Mouse (Mus musculus): ENCODE data around the gene Ppp3ca.
A peak's percentile ranks its signal among the peaks of the same experiment; 100 is the strongest.
"Not testable (repeated sequence)": the region's sequence is repeated elsewhere in the genome, so short reads cannot be mapped to it uniquely, and the experiment has no call there.

Ppp3ca gene

DNA sequence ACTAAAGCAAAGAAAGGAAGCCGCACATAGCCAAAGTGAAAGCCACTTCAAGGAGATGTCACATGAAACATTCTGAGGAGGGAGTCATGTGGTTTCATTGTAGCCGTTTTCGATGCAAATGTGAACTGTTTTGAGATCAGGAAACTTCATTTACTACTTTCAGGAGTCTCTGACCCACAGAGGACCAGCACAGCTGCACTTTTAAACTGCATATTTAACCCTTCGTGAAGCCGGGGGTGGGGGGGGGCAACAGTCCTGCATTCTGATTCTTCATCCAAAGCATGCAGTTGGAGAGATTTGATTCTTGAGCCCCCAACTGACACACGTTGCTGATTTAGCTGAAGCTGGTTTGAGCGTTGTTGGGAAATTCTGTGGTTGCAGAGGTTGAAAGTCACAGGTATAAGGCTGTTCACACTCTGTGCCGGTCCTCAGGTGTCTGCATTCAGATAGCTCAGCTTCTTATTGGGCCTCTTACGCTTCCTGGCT, 18.2 kb downstream of the Ppp3ca start:
- peak; percentile 58 for DNase-seq

DNA sequence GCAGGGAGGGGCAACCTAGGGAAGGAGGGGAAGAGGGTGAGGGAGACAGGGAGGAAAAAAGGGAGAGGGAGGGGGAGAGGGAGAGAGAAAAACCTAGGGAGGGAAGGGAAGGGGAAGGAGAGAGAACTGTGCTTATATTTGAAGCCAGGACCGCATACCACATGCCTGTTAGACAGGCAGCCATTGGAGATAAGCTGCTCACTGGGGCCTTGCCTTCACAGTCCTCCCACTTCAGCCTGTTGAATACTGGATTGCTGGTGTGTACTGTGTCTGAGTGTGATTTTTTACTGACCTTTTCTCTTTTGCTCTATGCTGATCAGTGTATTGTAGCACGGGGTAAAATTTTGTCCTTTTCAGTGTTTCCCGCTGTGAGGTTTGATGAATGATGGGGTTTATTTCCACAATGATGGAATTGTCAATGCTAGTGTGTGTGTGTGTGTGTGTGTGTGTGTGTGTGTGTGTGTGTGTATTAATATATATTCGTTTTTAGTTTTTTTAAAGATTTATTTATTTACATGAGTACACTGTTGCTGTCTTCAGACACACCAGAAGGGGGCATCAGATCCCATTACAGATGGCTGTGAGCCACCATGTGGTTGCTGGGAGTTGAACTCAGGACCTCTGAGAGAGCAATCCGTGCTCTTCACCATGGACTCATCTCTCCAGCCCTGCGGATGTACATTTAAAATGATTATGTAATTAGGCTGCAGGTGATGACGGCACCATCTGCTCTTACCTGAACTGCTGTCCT, 20.0 kb downstream of the Ppp3ca start:
- DNase-seq, result no peak

DNA sequence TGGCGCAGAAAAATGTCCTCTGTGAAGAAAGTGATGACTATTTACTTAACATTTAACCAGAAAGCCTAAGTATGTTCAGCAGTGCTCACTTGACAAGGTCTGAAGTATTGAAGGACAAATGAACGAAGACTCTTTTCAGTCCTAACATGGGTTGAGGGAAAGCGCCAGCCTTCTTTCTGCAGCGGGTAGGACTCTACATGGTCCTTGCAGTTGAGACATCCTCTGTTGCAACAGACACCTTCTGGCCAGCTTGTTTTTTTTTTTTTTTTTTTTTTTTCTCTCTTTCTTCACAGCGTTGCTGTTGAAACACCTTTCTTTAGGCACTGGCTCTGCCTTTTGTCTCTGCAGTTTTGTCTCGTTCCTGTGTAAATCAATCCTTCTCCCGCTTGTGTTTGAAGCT, 22.1 kb downstream of the Ppp3ca start:
- DNase-seq, result no peak

DNA sequence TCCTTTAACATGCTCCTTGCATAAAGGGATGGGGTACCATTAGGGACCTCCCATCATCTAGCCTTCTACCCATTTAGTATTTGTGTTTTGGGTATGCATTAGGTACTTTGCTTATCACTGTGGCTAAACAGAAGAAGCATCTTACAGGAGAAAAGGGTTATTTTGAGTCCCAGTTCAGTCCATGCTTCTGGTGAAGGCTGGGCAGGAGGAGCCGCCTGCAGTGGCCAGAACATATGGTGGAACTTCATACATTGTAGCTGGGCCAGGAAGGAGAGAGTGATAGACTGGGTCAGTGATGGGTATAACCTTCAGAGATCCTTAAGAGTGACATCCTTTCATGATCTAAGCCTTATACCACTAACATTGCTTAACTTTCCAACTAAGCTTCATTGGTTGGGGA, 23.6 kb downstream of the Ppp3ca start:
- DNase-seq, result no peak

DNA sequence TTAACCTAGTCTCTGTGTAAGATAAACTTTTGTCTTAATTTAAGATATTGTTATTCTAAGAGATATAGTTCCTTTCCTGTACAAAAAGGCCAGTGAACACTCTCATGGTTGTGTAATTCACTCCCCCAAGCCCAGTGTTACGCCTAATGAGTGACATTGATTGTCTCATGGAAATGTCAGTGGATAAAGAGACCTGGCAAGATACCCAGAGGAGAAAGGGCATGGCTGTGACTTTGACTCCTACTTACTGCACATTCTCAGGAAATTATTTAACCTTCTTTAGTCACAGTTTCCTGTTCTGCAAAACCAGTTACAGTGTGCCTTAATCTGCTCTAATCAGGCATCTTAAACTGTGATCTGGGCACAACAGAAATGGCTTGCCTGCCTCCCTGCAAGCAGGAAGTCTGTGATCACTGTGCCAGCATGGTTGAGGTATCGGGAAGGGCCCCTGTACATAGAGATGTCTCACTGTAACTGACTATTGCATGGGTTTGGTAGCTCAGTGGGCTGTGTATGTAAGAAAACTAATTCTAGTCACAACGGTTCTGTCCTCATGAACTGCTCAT, 27.8 kb downstream of the Ppp3ca start:
- DNase-seq, result no peak

DNA sequence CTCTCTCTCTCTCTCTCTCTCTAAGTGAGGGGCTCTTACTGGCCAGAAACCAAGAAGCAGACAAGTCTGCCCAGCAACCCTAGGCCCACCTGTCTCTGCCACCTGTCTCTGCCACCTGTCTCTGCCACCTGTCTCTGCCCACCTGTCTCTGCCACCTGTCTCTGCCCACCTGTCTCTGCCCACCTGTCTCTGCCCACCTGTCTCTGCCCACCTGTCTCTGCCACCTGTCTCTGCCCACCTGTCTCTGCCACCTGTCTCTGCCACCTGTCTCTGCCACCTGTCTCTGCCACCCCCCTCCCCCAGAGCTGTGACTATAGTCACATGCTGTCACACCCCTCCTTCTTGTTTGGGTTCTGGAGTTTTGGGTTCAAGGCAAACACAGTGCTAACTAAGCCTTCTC, 29.8 kb downstream of the Ppp3ca start:
- DNase-seq, result not testable (repeated sequence)

DNA sequence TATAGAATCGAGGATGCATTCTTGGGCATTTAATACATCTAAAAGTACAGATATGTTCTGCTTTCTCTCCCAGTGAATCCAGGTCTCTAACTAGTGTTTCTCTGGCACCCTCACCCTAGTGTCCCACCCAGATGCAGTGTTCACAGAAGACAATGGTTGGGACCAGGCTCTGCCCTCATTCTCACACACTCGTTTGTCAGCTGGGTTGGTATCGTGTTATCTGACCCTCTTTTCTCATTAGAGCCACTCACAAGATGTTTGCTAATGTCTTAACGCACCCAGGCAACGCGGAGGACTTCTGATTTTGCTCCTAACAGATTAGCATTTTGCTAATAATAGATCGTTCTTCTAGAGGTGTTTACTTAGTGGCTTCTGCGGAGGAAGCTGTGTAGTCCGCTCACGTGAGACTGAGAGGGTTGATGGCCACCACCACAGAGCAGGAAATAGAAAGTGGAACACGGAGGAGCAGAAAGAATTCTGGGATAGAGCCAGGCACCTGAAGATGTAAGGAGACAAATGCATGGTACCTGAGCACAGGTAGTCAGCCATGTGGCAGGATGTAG, 30.6 kb downstream of the Ppp3ca start:
- no peak for DNase-seq

DNA sequence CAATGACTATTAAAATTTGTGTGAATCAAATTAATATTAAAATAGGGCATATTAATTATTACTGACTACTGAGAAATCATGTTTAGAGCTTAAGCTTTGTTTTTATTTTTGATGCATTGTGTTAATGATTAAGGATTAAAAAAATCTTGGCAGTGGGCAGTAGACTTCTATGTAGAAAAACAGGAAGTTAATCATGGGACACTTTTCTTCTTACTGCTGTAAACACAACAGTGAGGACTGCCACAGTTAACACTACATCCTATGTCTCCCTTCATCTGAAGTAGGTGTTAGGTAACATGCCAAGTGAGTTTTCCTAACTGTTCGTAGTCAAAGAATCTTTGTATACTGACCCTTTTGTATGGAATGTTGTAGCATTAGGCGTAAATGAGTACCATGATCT, 32.9 kb downstream of the Ppp3ca start:
- no peak for DNase-seq

DNA sequence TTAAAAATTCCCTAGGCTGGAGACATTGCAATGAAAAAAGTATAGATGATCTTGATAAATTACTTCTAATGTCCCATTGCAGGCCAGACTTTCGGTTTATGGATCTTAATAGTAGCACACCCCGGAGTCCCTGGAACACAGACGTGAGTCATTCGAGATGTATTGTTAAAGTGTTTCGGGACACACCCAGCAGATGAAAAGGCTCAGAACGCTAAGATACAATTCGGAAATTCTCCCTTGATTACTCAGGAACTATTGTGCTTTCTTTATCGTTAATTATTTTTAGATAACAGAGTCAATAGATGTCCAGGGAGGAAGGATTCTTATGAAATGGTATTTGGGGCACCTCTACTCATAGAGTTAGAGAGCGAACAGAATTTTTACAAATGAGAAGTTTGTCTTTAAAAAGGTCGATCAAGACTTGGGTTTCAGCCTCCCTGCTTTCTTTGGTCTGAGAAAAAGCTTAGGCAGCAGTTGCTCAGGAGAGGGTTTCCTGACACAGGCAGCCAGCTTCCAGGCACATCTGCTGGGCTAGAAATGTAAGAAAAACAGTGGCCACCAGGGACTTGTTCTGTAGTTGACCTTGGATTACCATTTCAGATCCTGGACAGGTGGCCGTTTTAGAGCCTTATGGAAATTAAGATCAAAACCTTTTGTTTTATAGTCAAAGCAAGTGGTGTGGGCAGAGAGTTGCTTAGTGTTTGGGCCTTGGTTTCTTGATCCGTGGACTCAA, 34.8 kb downstream of the Ppp3ca start:
- DNase-seq, result no peak

DNA sequence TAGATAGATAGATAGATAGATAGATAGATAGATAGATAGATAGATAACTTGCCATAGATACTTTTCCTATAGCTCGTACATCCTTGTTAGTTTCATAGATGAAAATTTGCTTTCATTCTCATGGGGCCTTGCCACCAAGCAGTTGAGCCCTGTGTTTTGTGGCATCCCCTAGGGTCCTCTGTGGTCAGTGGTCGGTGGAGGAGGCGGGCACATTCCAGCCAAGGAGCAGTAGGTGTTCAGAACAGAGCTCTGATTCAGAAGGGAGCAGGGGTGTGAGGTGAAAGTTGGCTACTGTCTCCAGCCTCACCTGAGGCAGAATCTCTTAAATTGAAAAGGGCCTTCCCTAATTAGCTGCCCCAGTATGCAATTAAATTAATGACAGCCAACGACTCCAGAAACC, 36.1 kb downstream of the Ppp3ca start:
- no peak for DNase-seq

DNA sequence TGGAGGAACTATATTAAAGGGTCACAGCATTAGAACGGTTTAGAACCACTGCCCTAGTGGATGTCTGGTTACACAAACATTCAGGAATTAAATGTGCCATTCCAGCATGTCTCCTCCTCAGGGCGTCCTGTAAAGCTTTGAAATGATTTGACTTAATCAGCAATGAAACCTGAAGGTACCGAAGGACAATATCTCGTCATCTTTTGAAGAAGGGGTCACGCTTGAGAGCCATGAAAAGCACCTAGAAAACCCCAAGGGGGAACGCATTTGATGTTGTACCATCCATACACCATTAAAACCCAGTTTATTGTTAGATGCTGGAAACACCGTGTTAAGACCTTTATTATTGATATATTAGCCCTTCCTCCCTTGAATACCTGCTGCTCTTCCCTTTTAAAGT, 36.8 kb downstream of the Ppp3ca start:
- no peak for DNase-seq

DNA sequence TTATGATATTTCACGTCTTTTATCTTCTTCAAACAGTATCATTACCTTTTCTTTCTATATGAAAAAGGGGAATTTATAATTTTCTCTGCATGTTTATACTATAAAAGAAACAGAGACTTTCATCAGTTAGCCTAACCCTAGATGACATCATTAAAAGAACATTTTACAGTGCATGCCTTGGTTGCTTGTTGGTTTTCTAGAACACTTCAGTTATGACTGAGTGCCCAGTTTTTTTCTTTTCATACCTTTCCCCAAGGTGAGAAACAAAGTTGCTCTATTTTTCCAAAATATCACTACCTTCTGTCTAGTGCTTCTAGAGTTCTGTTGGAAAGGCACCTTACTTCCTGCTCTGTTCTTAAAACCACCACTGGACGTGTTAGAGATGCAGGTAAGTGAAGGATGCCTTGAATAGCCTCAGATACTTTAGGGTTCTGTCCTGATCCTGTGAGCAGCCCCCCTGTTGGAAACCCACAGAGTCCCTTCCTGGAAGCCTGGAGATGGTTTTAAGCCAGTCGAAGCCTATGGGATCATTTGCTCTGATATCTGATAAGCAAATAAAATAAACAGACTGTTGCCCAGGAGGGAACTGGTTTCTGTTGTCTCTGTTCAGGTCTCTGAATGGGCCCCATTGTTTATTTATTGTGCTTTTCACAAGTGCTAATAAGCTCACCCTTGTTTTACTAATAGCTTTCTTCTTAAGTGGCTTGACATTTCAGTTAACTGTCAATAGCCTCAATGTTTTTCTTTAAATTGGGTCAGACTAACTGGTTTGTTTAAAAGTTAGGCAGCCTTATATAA, 37.5 kb downstream of the Ppp3ca start:
- no peak for DNase-seq

DNA sequence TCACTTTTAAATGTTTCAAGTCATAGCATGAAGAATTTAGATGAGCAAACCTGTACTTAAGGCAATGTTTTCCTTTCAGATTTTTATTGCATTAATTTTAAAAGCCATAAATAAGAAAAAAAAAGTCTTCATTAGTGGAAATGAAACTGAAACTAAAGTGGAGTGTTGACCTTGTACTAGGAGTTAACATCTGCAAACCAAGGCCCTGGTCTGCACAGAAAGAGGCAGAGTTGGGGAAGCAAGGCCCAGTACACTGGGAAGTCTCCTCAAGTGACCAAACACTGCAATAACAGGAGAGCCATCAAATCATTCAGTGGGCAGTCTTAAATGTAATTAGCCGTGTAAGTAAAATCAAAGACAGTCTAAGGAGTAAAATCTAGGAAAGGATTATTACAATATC, 38.3 kb downstream of the Ppp3ca start:
- DNase-seq, result no peak

DNA sequence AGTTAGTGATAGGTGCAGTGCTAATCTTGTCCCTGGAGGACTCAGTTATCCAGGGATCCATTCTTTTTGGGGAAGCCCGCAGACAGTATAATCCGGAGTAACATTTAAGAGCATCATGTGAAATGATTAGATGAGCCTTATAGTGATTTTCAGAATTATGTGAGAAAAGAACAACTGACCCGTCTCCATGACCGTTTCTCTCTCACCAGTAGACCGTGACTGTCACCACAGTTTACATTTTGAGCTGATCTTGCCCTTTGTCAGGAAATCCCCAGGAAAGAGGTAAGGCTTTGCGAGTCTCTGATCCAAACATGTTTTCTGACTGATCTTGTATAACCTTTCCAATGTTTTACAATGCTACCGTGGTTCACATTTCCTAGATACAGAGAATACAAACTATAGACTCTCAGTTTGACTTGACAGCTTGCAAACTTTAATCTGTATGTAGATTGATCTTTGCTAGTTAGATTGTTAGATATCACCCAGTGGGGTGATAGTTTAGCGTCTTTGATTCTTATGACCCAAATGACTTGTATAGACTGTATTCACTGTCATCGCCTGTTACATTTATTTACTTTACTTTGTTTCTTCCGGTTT, 40.5 kb downstream of the Ppp3ca start:
- no peak for DNase-seq

DNA sequence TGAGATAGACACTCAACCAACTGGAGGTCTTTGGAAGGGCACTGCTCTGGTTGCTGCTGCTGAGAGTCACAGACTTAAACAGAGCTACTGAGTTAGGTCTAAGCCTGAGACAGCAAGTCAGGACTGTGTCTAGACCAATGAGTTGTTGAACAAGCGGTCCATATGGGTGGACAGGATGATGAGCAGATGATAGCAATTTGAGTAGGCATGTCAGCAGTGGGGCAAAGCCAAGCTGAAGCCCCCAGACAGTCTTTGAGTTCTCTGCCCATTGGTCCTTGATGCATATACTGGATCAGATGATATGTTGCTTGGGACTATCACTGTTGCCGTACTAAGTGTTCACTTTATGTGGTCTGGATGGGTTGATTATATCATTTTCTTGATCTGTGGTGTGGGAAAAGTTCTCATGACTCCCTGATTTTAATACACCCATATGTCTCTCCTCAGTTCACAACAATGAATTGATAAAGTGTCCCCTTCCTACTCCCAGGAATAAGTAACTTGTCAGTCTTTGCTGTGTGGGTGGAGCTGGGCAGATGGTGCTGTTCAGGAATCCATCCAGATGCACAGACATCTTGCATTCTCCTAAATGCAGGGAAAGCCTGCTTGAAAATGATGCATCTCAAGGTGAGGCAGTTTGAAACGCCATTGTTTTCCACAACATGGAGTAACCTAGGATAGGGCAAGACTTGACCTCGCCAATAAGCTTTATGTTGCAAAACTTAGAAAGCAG, 44.5 kb downstream of the Ppp3ca start:
- DNase-seq, result no peak

DNA sequence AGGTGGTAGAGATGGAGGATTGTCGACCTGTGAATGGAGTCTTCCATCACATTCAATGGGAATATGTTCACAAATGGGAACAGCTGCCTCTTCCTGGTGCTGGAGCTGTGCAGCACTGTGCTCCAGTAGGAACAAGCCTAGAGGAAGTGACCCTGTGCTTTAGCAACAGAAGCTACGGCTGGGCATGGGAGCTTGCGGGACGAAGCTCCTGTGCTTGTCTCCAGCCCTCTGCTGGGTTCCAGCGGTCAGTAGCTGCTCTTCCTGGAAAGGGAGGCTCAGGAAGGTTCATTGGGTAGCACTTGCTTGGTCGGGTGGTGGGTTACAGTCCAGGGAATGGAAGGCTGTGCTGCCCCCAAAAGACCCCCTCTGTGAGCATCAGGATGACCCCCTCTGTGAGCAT, 46.3 kb downstream of the Ppp3ca start:
- no peak for DNase-seq

DNA sequence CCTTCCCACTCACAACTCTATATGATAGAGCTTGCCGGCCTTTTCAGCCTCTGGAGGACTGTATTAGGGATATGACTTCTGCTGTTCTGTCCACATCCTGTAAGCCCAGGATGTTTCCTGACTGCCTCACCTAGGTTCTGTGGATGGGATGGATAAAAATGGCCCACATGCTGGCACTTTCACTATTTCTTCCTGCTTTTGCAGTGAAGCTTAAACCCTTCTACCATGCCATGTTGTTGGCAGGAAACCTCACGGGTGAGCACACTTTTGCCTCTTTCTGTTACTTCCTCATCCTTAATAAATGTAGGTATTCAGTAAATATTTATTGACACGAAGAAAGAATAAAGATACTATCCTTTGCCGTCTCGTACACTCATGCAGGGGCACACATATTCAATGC, 48.5 kb downstream of the Ppp3ca start:
- no peak for DNase-seq

DNA sequence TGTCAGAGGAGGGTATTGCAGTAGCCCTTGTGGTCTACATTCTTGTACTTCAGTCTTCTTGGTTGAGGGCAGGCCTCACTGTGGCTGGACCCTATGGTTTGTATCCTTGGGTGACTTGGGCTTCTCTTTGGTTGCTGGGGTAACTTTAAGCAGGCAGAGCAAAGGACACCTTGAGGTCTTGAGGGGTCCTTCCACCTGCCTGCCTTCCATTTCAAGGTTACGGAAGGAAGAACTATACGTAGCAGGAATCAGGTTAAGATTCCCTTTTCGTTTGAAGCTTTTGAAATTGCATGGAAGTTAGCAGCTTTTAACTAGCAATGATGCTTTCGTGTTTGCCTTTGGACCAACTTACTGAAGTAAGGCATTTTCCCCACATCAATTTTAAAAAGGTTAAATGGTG, 51.3 kb downstream of the Ppp3ca start:
- no peak for DNase-seq

DNA sequence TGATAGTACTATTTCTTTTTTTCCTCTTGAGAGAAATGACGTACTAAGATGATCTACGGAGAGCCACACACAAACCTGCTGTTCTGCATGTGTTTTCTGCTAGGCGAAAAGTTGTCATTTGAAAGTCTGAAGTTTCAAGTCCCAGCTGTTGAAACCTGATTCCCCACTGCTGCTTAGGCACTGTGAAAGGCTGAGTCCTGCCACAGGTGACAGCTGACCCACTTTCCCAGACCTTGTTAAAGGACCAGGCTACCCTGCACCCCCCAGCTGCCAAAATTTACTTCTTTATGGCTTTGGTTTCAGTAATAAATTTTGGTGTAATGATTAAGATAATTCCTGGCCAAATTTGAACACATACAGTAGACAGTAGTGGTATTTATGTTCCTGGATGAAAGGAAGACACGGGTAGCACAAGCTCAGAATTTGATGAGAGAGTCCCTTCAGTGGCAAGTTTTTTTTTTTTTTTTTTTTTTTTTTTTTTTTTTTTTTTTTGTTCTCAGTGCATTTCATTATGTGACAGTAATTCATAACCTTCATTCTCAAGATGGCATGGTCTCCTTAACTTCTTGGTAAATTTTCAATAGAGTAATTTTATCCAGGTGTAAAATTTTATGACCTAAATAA, 52.0 kb downstream of the Ppp3ca start:
- no peak for DNase-seq

DNA sequence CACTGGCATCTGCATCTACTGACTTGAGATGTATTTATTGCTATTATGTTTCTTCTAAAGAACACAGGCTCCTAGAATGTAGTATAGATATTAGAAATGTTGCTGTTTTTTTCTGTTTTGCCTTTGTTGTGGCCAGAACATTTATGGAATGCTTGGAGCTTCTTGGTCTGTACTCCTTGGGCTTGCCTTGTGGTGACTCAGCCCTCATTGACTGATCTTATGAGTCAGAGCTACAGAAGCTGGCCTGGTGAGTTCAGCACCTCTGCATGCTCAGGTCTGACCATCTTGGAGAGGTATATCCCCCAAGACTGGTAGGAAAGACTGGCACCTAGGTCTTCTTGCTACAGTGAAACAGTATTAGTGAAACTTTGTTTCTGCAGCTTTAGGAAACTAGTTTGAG, 52.6 kb downstream of the Ppp3ca start:
- DNase-seq, result no peak

Measured in thymus, postnatal 14 days (tissue).